Mouse (Mus musculus): ENCODE measurements at regions not wholly inside any gene's neighbourhood (a gene's known extent, or its start where the extent isn't known, plus 50 kb on each side); places are given as distances from the start of the nearest gene placed in this dataset.

DNA sequence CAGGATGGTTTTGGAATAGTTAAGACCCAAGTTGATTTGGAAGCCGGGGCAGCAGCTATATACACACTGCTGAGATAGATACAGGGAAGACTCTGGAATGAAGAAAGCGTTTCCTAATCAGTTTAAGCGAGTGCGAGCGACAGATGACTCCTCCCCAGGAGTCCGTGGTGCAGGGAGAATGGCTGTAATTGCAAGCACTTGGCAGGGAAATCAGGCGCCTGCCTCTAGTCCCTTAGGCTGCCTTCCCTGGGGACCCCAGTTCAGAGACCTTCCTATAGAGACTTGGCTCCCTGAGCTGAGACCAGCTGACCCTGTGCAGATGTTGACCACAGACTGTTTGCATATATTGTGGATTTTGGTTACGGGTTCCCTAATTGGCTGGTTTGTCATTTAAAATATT, 228.3 kb upstream of the 4930535I16Rik start:
- TF ChIP-seq CTCF (IDR thresholded peaks at IDR 0.05; ENCODE audit: extremely low read depth, insufficient read depth, insufficient read length, insufficient replicate concordance) (no peak), POLR2A (IDR thresholded peaks at IDR 0.05; ENCODE audit: low read depth, low read length) (no peak)

All from spleen, adult 2 months (tissue).